Mouse (Mus musculus): ENCODE data around the gene Sh3gl1. TPM values are rescaled to one million over a fixed set of nuclear protein-coding genes. Genes with fewer than 3 reads are reported as not detected.
A peak's percentile ranks its signal among the peaks of the same experiment; 100 is the strongest.

The Sh3gl1 gene
- total RNA-seq, 2 experiments from 2014 or later: 58.7 to 59.9 TPM

DNA sequence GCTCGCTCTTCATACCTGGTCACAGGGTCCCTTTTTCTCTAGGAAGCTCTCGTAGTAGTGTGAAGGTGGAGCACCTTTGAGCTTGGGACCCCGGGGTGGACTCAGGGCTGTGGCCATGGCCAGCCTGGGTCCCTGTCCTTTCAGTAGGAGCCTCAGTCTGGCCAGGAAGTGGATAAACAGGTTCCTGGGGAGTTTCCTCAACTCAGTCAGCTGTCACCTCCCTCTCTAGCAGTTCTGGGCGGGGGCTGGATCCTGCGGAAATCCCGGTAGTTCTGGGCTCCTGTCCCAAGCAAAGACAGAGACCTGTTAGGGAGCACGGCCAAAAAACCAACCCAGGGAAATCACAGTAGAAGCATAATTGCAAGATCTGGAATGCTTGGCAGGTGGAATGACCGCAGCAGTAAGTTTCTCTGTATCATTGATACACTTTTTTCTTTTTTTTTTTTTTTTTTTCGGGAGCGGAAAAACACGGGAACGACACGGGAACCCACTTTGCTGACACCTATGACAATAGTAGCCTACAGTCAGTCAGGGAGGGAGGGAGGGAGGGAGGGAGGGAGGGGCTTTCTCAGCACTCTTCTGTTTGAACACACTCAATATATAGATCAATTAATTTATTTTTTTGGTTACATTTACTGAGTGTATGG lies 30.9 kb downstream of the Sh3gl1 start, which contains the start of the genes Stap2 and Mpnd:
Stap2 (minus strand) TSS at position 170 of the 647 bp plus-strand sequence.
Mpnd (plus strand) TSS at position 297 of the 647 bp plus-strand sequence.
- no peak for DNase-seq (ENCODE audit: low spot score in 2 of 2)

DNA sequence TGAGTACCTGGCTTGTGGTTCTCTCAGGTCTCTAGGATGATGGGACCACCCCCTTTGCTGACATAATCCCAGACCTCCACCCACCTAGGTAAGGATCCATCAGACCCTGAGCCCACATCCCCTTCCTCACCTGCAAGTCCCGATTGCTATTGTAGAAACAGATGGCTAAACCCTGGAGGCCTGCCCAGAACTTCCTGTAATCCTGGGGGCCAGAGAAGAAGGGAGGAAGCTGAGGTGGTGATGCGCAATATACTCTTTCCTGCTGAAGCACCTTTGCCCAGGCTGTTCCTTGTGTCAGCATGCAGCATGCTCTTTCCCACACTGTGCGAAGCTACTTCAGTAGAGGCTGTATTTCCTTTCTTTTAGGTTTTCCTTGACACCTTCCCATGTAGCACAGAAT lies 33.4 kb downstream of the Sh3gl1 start:
- DNase-seq (ENCODE audit: low spot score in 2 of 2): no peak

DNA sequence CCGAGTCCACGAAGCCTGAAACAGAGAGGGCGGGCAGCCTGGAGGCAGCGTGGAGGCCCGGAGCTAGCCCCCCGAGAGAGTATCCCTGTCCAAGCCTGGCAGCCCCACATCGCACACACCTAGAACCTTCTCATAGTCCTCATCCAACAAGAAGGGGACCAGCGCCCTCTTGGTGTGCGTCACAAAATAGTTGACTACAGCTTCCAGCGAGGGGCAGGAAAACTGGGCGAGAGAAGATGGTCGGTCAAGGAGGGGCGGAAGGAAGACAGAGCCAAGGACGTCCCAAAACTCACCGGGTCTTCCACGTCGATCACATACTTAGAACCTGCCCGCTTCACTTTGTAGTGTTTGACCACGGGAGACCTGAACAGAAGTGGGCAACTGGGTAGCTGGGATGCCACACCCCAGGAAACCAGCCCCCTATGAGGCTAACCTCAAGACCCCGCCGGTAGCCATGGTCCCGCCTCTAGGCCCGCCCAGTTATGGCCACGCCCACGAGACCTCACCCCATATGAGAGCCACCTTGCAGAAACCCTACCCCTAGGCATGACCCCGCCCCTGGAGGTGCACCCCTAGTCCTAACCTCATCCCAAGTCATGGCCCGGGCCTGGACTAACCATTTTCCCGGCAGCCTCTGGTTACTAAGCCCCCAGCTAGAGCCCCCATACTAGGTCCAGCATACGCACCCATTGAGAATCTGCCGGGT lies 36.5 kb downstream of the Sh3gl1 start:
- no peak for DNase-seq (ENCODE audit: low spot score in 2 of 2)

GRCm38 (mm10) chr17:55996007-55996406 lies 40.4 kb downstream of the Sh3gl1 start:
- DNase-seq (ENCODE audit: low spot score in 2 of 2): no peak

GRCm38 (mm10) chr17:55990278-55990898 lies 46.0 kb downstream of the Sh3gl1 start:
- no peak for DNase-seq (ENCODE audit: low spot score in 2 of 2)

GRCm38 (mm10) chr17:55986030-55986961 lies 50.1 kb downstream of the Sh3gl1 start, which contains the start of gene Fsd1:
TSS of gene Fsd1 (plus strand) at chr17:55986509.
- DNase-seq (ENCODE audit: low spot score in 2 of 2): peak; percentile 76 to 85

DNA sequence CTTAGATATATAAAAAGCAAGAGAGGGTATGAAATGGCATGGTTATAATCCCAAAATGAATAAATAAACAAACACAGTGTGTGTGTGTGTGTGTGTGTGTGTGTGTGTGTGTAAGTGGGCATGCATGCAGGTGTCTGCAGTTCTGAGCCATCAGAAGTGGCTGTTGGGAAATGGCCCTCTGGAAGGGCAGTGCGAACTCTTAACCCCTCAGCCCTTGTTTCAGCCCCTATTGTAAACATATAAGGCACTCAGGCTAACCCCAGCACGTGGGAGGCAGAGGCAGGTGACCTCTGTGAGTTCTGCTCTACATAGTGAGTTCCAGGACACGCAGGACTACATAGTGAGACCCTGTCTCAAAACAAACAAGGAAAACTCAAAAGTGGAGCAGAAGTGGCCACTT lies 59.1 kb downstream of the Sh3gl1 start:
- no peak for DNase-seq (ENCODE audit: low spot score in 2 of 2)

DNA sequence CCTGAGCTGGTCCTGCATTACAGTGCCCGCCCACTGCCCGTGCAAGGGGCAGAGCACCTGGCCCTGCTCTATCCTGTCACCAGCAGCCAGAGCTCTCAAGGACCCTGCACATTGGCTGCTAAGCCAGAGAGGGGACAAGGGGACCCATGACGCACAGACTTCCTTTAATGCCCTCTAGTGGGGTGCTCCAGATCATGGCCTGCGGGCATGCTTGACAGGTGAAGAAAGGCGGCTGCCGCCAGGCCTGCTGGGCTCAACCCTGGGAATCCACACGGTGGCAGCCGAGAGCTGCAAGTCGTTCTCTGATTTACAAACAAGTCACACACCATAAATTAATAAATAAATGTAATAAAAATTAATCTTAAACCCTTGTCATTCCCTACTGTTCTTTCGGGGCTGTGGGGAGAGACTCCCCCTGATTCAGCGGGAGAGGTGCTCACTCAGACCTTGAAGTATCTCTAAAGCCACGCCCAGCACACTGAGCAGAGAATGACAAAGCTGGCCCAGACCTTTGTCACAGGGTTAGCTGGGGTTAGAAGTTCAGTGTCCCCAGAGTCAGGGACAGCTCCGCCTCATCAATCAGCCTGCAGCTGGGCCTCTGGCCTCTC lies 60.1 kb downstream of the Sh3gl1 start:
- peak; percentile 83 to 87 for DNase-seq (ENCODE audit: low spot score in 2 of 2)

DNA sequence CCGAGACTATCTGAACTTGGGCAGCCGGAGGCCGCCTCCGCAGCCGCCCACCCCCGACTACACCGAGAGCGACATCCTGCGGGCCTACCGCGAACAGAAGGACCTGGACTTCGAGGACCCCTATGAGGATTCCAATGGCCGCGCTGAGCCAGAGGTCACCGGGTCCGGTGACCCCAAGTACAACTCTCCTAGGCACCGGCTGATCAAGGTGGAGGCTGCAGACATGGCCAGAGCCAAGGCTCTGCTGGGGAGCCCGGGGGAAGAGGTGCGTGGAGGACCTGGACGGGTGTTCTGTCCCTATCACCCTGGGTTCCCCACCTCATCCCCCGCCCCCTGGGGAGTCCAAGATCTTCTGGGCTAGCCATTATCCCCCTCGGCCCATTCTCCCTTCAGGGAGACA lies 65.0 kb downstream of the Sh3gl1 start:
- no peak for DNase-seq (ENCODE audit: low spot score in 2 of 2)

DNA sequence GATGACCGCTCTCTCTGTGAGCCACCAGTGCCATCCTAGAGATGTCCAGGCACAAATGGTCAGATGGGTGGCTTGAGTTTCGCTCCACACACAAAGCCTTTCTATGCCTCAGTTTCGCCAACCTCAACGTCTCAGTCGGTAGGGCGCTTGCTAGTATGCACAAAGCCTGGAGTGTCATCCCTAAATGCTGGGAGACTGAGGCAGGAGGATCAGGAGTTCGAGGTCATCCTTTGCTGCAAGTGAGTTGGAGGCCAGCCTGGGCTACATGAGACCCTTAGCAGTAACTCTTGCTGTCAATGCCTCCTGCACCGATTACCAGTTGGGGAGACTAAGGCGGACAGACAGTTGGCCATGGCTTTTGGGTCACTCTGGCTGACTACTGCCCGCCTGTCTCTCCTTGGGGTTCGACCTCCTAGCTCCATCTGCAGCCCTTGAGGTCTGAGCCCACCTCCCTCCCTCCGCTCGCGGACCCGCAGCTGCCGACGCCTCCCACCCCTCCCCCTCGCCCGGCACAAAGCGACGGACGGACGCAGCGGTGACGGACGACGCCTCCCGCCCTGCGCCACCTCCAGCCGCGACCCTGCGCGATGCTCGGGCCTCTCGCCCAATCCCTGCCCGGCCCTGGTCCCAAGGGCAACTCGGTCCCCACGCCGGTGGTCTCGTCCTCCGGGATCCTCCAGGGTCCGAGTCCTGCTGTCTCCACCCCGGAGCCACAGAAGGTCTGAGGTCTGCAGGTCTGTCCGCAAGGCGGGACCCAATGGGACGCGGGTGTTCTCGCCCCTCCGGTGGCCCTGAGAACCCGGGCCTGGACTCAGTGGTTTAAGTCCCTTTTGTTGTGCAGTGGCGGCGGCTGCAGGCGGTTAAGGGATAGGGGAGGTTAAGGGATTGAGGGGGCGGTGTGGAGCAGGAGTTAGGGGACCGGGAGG lies 66.2 kb downstream of the Sh3gl1 start, which contains the start of gene Shd:
Shd (plus strand) TSS at position 502 of the 926 bp plus-strand sequence.
- DNase-seq (ENCODE audit: low spot score in 2 of 2): peak; percentile 59 to 67

DNA sequence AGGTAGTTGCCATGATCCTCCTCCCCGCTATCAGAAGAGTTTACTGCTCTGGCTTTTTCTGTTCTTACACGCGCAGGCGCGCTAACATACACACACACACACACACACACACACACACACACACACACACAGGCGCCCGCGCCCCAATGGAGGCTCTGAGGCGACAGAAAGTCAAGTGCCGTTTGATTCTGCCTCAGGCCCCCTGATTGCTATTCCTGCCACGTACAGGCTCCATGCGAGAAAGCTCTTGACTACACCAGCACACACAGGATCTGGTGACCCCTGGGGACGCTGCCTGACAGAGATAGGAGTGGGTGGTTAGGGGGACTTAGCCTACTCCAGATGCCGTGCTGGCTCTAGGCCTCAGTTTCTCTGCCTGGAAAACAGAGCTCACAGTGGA lies 66.9 kb downstream of the Sh3gl1 start:
- peak; percentile 66 to 70 for DNase-seq (ENCODE audit: low spot score in 2 of 2)

DNA sequence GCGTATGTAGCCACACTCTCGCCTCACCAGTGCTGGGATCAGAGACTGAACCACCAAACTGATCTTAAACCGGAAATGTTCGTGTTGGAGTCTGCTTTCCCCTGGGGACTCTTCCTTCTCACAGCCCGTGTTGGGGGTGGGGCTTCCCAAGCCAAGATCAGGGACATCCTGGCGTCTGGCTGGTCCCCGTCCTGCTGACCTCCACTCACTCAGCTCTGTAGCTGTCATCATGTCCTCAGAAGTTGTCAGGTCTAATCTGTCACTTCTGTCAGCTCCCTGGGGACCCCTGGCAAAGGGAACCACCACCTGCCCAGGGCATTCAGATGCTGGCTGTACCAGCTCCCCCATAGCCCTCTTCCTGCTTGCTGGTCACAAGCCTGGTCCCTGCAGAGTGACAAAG lies 68.2 kb downstream of the Sh3gl1 start:
- no peak for DNase-seq (ENCODE audit: low spot score in 2 of 2)

DNA sequence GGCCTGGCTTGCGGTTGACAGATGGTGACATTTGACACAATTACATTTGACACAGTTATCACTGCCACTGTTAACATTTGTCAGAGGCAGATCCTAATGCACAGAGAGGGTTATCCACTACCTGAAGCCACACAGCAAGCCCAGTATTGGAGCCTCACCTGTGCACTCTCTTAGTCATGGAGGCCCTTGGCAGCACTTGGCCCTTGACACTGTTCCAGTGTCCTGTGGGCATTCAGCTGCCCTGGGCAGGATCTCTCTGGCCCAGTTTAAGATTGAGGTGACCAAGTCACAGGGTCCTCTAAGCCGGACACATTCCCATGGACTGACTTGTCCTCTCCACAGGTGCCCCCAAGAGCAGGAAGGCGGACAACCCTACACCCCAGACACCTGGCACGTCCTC lies 69.2 kb downstream of the Sh3gl1 start:
- DNase-seq (ENCODE audit: low spot score in 2 of 2): no peak

Other genes with a start within 250 kb of the Sh3gl1 start
- gene Zfp119a, start 157.7 kb downstream of the Sh3gl1 start, total RNA-seq (2021): 10 to 100 TPM in 1 of 2 experiments, 1 to 10 TPM in 1; 9.4 to 10.5 TPM
- 1 to 10 TPM; 7.8 to 8.1 TPM for gene Zfp959, start 144.5 kb downstream of the Sh3gl1 start, total RNA-seq (2021)
- 1 to 10 TPM; 3.9 to 4.4 TPM for gene Zfp119b, start 87.1 kb downstream of the Sh3gl1 start, total RNA-seq (2021)
- gene Ebi3, start 84.0 kb downstream of the Sh3gl1 start, total RNA-seq (2021): 1 to 10 TPM; 3.1 to 3.8 TPM
- gene Yju2, start 77.5 kb downstream of the Sh3gl1 start, total RNA-seq (2021): 10 to 100 TPM; 15.9 to 16.8 TPM
- 10 to 100 TPM; 53.7 to 55.3 TPM for gene Shd, start 66.2 kb downstream of the Sh3gl1 start, total RNA-seq (2021)
- gene Fsd1, start 50.1 kb downstream of the Sh3gl1 start, total RNA-seq (2021): 100 to 1,000 TPM in 1 of 2 experiments, 10 to 100 TPM in 1; 98.0 to 101 TPM
- gene Stap2, start 31.1 kb downstream of the Sh3gl1 start, total RNA-seq (2021): 1 to 10 TPM; 5.3 TPM
- gene Mpnd, start 30.9 kb downstream of the Sh3gl1 start, total RNA-seq (2021): 100 to 1,000 TPM; 109 to 112 TPM
- gene Chaf1a, start 3.8 kb upstream of the Sh3gl1 start, total RNA-seq (2021): 1 to 10 TPM; 5.2 to 6.2 TPM
- 10 to 100 TPM; 68.5 to 70.6 TPM for gene Ubxn6, start 38.4 kb upstream of the Sh3gl1 start, total RNA-seq (2021)
- 100 to 1,000 TPM in 1 of 2 experiments, 10 to 100 TPM in 1; 99.8 to 115 TPM for gene Hdgfl2, start 43.0 kb upstream of the Sh3gl1 start, total RNA-seq (2021)
- under 1 TPM; 0.43 to 0.51 TPM for gene Plin4, start 73.2 kb upstream of the Sh3gl1 start, total RNA-seq (2021)
- gene Plin5, start 81.0 kb upstream of the Sh3gl1 start, total RNA-seq (2021): 1 to 10 TPM; 1.0 to 1.7 TPM
- not detected for gene Lrg1, start 85.4 kb upstream of the Sh3gl1 start, total RNA-seq (2021)
- gene Sema6b, start 103.7 kb upstream of the Sh3gl1 start, total RNA-seq (2021): 100 to 1,000 TPM; 117 to 125 TPM
- gene Tnfaip8l1, start 125.8 kb upstream of the Sh3gl1 start, total RNA-seq (2021): 1 to 10 TPM; 7.0 to 7.2 TPM
- 10 to 100 TPM; 48.3 to 53.7 TPM for gene Mydgf, start 147.3 kb upstream of the Sh3gl1 start, total RNA-seq (2021)
- 10 to 100 TPM; 44.5 to 45.6 TPM for gene Dpp9, start 182.3 kb upstream of the Sh3gl1 start, total RNA-seq (2021)
- gene Fem1a, start 220.2 kb upstream of the Sh3gl1 start, total RNA-seq (2021): 10 to 100 TPM; 45.3 to 46.5 TPM
- 1 to 10 TPM; 5.2 to 5.9 TPM for gene Ticam1, start 240.2 kb upstream of the Sh3gl1 start, total RNA-seq (2021)

All from layer of hippocampus, postnatal 10 days (tissue).